Mouse (Mus musculus) thymus, adult 2 months (tissue): ENCODE measurements around the gene Ganc.

Experiments used
- CTCF ChIP-seq: fragments of 200-500 bp; IDR thresholded peaks from 2 replicates; pipeline ENCODE4 v1.5.1; 2012; ENCODE audit warnings: mild to moderate bottlenecking, control low read depth, low read length, moderate library complexity, borderline replicate concordance; ENCODE audit not compliant: control insufficient read depth, poor library complexity, insufficient read depth; ENCODE audit errors: extremely low read depth
- POLR2A ChIP-seq: fragments of 200-500 bp; IDR thresholded peaks from 2 replicates; pipeline ENCODE4 v1.6.1; 2012; ENCODE audit warnings: mild to moderate bottlenecking, low read length, control low read depth, moderate library complexity; ENCODE audit not compliant: control insufficient read depth, poor library complexity, insufficient read depth; ENCODE audit errors: extremely low read depth

- TF ChIP-seq CTCF (no peak), POLR2A (no peak)
These were observed 47.0 kb downstream of the Ganc start for GRCm38 (mm10) chr2:120450724-120451123.
